Mouse (Mus musculus): ENCODE measurements around the gene Mbnl2. TPM values are rescaled to one million over a fixed set of nuclear protein-coding genes. Genes with fewer than 3 reads are reported as not detected.
A peak's percentile ranks its signal among the peaks of the same experiment; 100 is the strongest.

Mbnl2 gene
- polyA plus RNA-seq, 1 experiment from 2014 or later: 129 TPM

- Histone ChIP-seq H3K4me3 (ENCODE audit: control insufficient read depth in 1 of 2, insufficient read depth in 1 of 2, low read depth in 1 of 2, low read length in 2 of 2) (no peak overlapping the region), H3K4me2 (ENCODE audit: low read length) (no peak overlapping the region), H3K9ac (ENCODE audit: low read length) (peak overlapping the region; percentile 1), H3K27ac (replicated peaks in 1 of 2; ENCODE audit: control insufficient read depth in 1 of 2, insufficient read depth in 1 of 2, low read depth in 2 of 2, low read length in 2 of 2) (peak overlapping the region; percentile 43 to 72; a peak in 3 of 4 replicates), H3K4me1 (ENCODE audit: control insufficient read depth in 2 of 2, insufficient read depth in 2 of 2, low read length in 2 of 2) (peaks cover 49 to 85% of the 10 kb centered on the region in 2 experiments), H3K27me3 (ENCODE audit: control insufficient read depth, insufficient read depth, low read length) (no peaks in the 10 kb centered on the region), H3K9me3 (ENCODE audit: control insufficient read depth, low read length) (no peaks in the 10 kb centered on the region), H3K36me3 (ENCODE audit: control insufficient read depth, insufficient read depth, low read length) (peaks cover 36% of the 10 kb centered on the region)
- WGBS: 38% methylated on average over 21 of the region's 21 CpGs
- ATAC-seq (ENCODE audit: insufficient number of reproducible peaks, insufficient read depth, low FRiP score, low read depth): 0 out of 2 replicates have a peak, but pooled peaks have one; percentile 26
Measured at GRCm38 (mm10) chr14:120287121-120287986, 11.9 kb downstream of the Mbnl2 start.

DNA sequence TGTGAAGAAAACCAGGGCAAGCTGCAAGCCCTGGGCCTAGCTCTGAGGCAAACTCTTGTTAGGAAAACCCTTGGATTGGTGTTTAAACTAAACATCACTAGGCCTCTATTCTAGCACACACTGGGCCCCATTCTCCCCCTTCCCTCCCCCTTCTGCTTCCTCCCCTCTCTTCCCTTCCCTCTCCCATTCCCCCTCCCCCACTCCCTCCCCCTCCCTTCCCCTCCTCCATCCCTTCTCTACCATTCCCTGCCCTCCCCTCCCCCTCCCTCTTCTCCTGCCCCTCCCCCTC, 12.5 kb downstream of the Mbnl2 start:
- peak overlapping the region; percentile 1 for H3K9ac ChIP-seq (ENCODE audit: low read length)
- peaks cover 48 to 87% of the 10 kb centered on the region in 2 experiments for H3K4me1 ChIP-seq (ENCODE audit: control insufficient read depth in 2 of 2, insufficient read depth in 2 of 2, low read length in 2 of 2)
- H3K27ac ChIP-seq (replicated peaks in 1 of 2; ENCODE audit: control insufficient read depth in 1 of 2, insufficient read depth in 1 of 2, low read depth in 2 of 2, low read length in 2 of 2): peak overlapping the region; percentile 43 to 72; a peak in 3 of 4 replicates
- no peak for ATAC-seq (ENCODE audit: insufficient number of reproducible peaks, insufficient read depth, low FRiP score, low read depth)
- H3K9me3 ChIP-seq (ENCODE audit: control insufficient read depth, low read length): no peaks in the 10 kb centered on the region
- peaks cover 36% of the 10 kb centered on the region for H3K36me3 ChIP-seq (ENCODE audit: control insufficient read depth, insufficient read depth, low read length)
- H3K4me3 ChIP-seq (ENCODE audit: control insufficient read depth in 1 of 2, insufficient read depth in 1 of 2, low read depth in 1 of 2, low read length in 2 of 2): no peak overlapping the region
- H3K4me2 ChIP-seq (ENCODE audit: low read length): no peak overlapping the region
- no peaks in the 10 kb centered on the region for H3K27me3 ChIP-seq (ENCODE audit: control insufficient read depth, insufficient read depth, low read length)

DNA sequence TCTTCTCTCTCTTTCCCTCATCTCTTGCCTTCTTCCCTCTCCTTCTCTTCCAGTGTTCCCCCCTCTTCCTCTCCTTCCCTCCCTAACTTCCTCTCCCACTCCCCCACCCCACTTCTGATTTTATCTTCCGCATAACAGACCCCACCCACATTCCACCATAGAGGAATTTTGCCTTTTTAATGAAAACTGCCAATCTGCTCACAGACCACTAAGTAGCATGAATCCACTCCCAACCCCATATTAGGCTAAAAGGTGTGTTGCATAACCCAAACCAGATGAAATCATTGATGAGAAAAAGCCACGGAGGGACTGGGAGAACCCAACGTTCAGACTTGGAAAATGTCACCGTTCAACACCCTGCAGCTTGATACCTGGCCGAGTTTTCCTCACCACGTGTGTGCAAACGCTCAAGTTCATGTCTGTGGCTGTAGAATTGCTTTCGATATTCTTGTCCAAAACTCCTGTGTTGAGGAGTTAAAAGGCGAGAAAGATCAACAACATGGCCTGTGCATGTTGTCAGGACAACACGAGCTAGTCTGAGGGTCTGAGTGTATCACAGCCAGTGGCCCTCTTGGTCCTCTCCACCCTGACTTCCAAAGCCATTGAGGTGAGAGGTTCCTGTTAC, 13.0 kb downstream of the Mbnl2 start:
- no peaks in the 10 kb centered on the region for H3K9me3 ChIP-seq (ENCODE audit: control insufficient read depth, low read length)
- H3K4me3 ChIP-seq (ENCODE audit: control insufficient read depth in 1 of 2, insufficient read depth in 1 of 2, low read depth in 1 of 2, low read length in 2 of 2): no peak overlapping the region
- peaks cover 52 to 92% of the 10 kb centered on the region in 2 experiments for H3K4me1 ChIP-seq (ENCODE audit: control insufficient read depth in 2 of 2, insufficient read depth in 2 of 2, low read length in 2 of 2)
- H3K36me3 ChIP-seq (ENCODE audit: control insufficient read depth, insufficient read depth, low read length): peaks cover 35% of the 10 kb centered on the region
- peak overlapping the region; percentile 38 for H3K4me2 ChIP-seq (ENCODE audit: low read length)
- H3K9ac ChIP-seq (ENCODE audit: low read length): peak overlapping the region; percentile 61; the same call in 1 of the 2 replicates
- WGBS: 65% methylated on average over 10 of the region's 10 CpGs
- H3K27ac ChIP-seq (replicated peaks in 1 of 2; ENCODE audit: control insufficient read depth in 1 of 2, insufficient read depth in 1 of 2, low read depth in 2 of 2, low read length in 2 of 2): peak overlapping the region; percentile 90 to 94
- no peak for ATAC-seq (ENCODE audit: insufficient number of reproducible peaks, insufficient read depth, low FRiP score, low read depth)
- no peaks in the 10 kb centered on the region for H3K27me3 ChIP-seq (ENCODE audit: control insufficient read depth, insufficient read depth, low read length)

GRCm38 (mm10) chr14:120289065-120289464, 13.6 kb downstream of the Mbnl2 start:
- Histone ChIP-seq H3K9ac (ENCODE audit: low read length) (peak overlapping the region; percentile 61), H3K27ac (replicated peaks in 1 of 2; ENCODE audit: control insufficient read depth in 1 of 2, insufficient read depth in 1 of 2, low read depth in 2 of 2, low read length in 2 of 2) (peak overlapping the region; percentile 90 to 94), H3K4me2 (ENCODE audit: low read length) (peak overlapping the region; percentile 38), H3K9me3 (ENCODE audit: control insufficient read depth, low read length) (no peaks in the 10 kb centered on the region), H3K36me3 (ENCODE audit: control insufficient read depth, insufficient read depth, low read length) (peaks cover 33% of the 10 kb centered on the region), H3K4me3 (ENCODE audit: control insufficient read depth in 1 of 2, insufficient read depth in 1 of 2, low read depth in 1 of 2, low read length in 2 of 2) (no peak overlapping the region), H3K27me3 (ENCODE audit: control insufficient read depth, insufficient read depth, low read length) (no peaks in the 10 kb centered on the region), H3K4me1 (ENCODE audit: control insufficient read depth in 2 of 2, insufficient read depth in 2 of 2, low read length in 2 of 2) (peaks cover 50 to 92% of the 10 kb centered on the region in 2 experiments)
- ATAC-seq (ENCODE audit: insufficient number of reproducible peaks, insufficient read depth, low FRiP score, low read depth): peak; percentile 77
- WGBS: 11% methylated on average over 9 of the region's 9 CpGs

DNA sequence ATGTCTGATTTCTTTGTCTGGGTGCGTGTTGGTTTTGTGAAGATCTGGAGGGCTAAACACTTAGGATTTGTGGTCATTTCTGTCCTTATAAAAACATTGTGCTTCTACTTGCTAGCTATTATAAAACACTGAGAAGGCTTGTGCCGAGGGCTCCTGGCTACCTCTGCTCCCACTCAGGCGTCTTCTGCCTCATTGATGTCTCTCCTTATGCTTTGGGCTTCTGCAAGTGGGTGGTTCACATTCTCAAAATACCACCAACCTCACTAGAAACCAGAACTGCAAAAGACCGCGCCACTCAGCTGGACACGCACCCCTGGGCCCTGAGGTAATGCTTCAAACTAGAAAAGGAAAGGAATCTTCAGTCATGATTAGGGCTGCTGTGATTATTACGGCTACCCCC, 14.1 kb downstream of the Mbnl2 start:
- ATAC-seq (ENCODE audit: insufficient number of reproducible peaks, insufficient read depth, low FRiP score, low read depth): no peak
- Histone ChIP-seq H3K9me3 (ENCODE audit: control insufficient read depth, low read length) (no peaks in the 10 kb centered on the region), H3K27me3 (ENCODE audit: control insufficient read depth, insufficient read depth, low read length) (no peaks in the 10 kb centered on the region), H3K36me3 (ENCODE audit: control insufficient read depth, insufficient read depth, low read length) (peaks cover 29% of the 10 kb centered on the region), H3K4me2 (ENCODE audit: low read length) (peak overlapping the region; percentile 38), H3K27ac (replicated peaks in 1 of 2; ENCODE audit: control insufficient read depth in 1 of 2, insufficient read depth in 1 of 2, low read depth in 2 of 2, low read length in 2 of 2) (peak overlapping the region; percentile 90 to 94), H3K9ac (ENCODE audit: low read length) (peak overlapping the region; percentile 61), H3K4me3 (ENCODE audit: control insufficient read depth in 1 of 2, insufficient read depth in 1 of 2, low read depth in 1 of 2, low read length in 2 of 2) (no peak overlapping the region), H3K4me1 (ENCODE audit: control insufficient read depth in 2 of 2, insufficient read depth in 2 of 2, low read length in 2 of 2) (peaks cover 48 to 91% of the 10 kb centered on the region in 2 experiments)
- WGBS: 24% methylated on average over 7 of the region's 7 CpGs

GRCm38 (mm10) chr14:120291226-120291757, 15.8 kb downstream of the Mbnl2 start:
- no peak overlapping the region for H3K4me3 ChIP-seq (ENCODE audit: control insufficient read depth in 1 of 2, insufficient read depth in 1 of 2, low read depth in 1 of 2, low read length in 2 of 2)
- H3K4me1 ChIP-seq (ENCODE audit: control insufficient read depth in 2 of 2, insufficient read depth in 2 of 2, low read length in 2 of 2): peaks cover 51 to 87% of the 10 kb centered on the region in 2 experiments
- H3K27me3 ChIP-seq (ENCODE audit: control insufficient read depth, insufficient read depth, low read length): no peaks in the 10 kb centered on the region
- no peak overlapping the region for H3K9ac ChIP-seq (ENCODE audit: low read length)
- no peak for ATAC-seq (ENCODE audit: insufficient number of reproducible peaks, insufficient read depth, low FRiP score, low read depth)
- peaks cover 29% of the 10 kb centered on the region for H3K36me3 ChIP-seq (ENCODE audit: control insufficient read depth, insufficient read depth, low read length)
- H3K4me2 ChIP-seq (ENCODE audit: low read length): no peak overlapping the region
- 84% methylated on average over 13 of the region's 13 CpGs for WGBS
- peak overlapping the region in 1 of 2 experiments; percentile 77; a peak in 1 of 4 replicates for H3K27ac ChIP-seq (replicated peaks in 1 of 2; ENCODE audit: control insufficient read depth in 1 of 2, insufficient read depth in 1 of 2, low read depth in 2 of 2, low read length in 2 of 2)
- no peaks in the 10 kb centered on the region for H3K9me3 ChIP-seq (ENCODE audit: control insufficient read depth, low read length)

GRCm38 (mm10) chr14:120292133-120292532, 16.7 kb downstream of the Mbnl2 start:
- ATAC-seq (ENCODE audit: insufficient number of reproducible peaks, insufficient read depth, low FRiP score, low read depth): no peak
- Histone ChIP-seq H3K9me3 (ENCODE audit: control insufficient read depth, low read length) (no peaks in the 10 kb centered on the region), H3K27me3 (ENCODE audit: control insufficient read depth, insufficient read depth, low read length) (no peaks in the 10 kb centered on the region), H3K36me3 (ENCODE audit: control insufficient read depth, insufficient read depth, low read length) (peaks cover 24% of the 10 kb centered on the region), H3K4me2 (ENCODE audit: low read length) (no peak overlapping the region), H3K9ac (ENCODE audit: low read length) (peak overlapping the region; percentile 43; the same call in 1 of the 2 replicates), H3K27ac (replicated peaks in 1 of 2; ENCODE audit: control insufficient read depth in 1 of 2, insufficient read depth in 1 of 2, low read depth in 2 of 2, low read length in 2 of 2) (peak overlapping the region; percentile 57 to 77), H3K4me1 (ENCODE audit: control insufficient read depth in 2 of 2, insufficient read depth in 2 of 2, low read length in 2 of 2) (peaks cover 52 to 87% of the 10 kb centered on the region in 2 experiments), H3K4me3 (ENCODE audit: control insufficient read depth in 1 of 2, insufficient read depth in 1 of 2, low read depth in 1 of 2, low read length in 2 of 2) (no peak overlapping the region)
- WGBS: 64% methylated on average over 5 of the region's 5 CpGs

All from heart, embryonic 14.5 days (tissue).